In the genomic region with DNA sequence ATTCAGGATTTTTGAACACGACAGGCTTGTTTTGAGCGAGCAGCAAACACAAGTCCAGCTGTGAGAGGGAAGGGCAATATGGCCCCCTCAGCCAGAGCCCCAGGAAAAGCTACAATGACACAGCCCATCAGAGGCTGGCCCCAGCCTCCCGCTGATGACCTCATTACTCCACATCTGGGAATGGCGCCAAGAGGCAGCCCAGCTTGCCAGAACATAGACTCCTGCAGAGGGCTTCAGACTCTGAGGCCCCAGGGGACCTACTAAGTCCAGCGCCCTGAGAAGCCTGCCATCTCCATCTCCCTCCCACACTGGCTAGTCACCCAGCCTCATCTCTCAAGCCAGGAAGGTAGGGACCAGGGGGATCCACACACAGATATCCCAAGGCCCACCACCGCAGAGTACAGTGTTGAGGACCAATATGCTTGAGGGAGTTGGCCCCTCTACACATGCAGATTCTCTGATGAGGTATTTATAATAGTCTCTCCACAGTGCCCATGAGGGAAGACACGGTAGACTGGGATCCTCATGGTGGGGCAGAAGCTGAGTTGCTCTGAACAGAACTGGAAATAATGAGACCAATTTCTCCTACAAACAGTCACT, we compare ENCODE assay signal across 9 mouse cellular contexts.
DNase-seq lines count a peak whose midpoint lies in the region; ATAC-seq lines count a peak whose summit lies in the region.
"Had no signal": no experiment of that assay in that cellular context is flagged by ENCODE, and none has a peak within 500 bp of the region (broad histone marks: within the 10 kb centered on the region; RNA-seq: fewer than 3 reads in every experiment).

No protein-coding gene starts in this region.

- intact Hi-C loops in left cerebral cortex, postnatal 36 days (cut with DNase I) = no loop called here

- no peaks in the 10 kb centered on the region for H3K27me3 ChIP-seq in intestine, embryonic 16.5 days (replicated peaks; ENCODE audit: control insufficient read depth, insufficient read depth, low read length)
- no peaks in the 10 kb centered on the region for H3K27me3 ChIP-seq in midbrain, embryonic 16.5 days (ENCODE audit: control insufficient read depth, insufficient read depth, low read depth, low read length)

- 55% methylated on average over 7 of the region's 7 CpGs for WGBS in intestine, embryonic 16.5 days
- WGBS in midbrain, embryonic 16.5 days = 66% methylated on average over 7 of the region's 7 CpGs

- no peak overlapping the region for H3K4me2 ChIP-seq in intestine, embryonic 16.5 days (ENCODE audit: low read depth, low read length)
- no peak overlapping the region for H3K4me2 ChIP-seq in midbrain, embryonic 16.5 days (ENCODE audit: low read length)

- peak; percentile 92 to 96 for DNase-seq in adrenal gland, adult (ENCODE audit: inconsistent age in 2 of 2, low spot score in 1 of 2)
- DNase-seq in cerebellum, adult 11-12 months = peak; percentile 49
- DNase-seq in gastrocnemius, postnatal 10 days = peak; percentile 85
- peak; percentile 25 to 51 for DNase-seq in left cerebral cortex, postnatal 36 days (ENCODE audit: low spot score in 2 of 2)
- DNase-seq in urinary bladder, postnatal 4 days (ENCODE audit: low spot score in 2 of 2) = peak; percentile 74 to 85
- no peak for DNase-seq in spleen, postnatal 36 days (ENCODE audit: low spot score in 2 of 2)

- peak; percentile 86 for ATAC-seq in intestine, embryonic 16.5 days
- ATAC-seq in midbrain, embryonic 16.5 days = peak; percentile 51

- no peaks in the 10 kb centered on the region for H3K9me3 ChIP-seq in intestine, embryonic 16.5 days (ENCODE audit: control insufficient read depth, low read length)
- H3K9me3 ChIP-seq in midbrain, embryonic 16.5 days (replicated peaks; ENCODE audit: control insufficient read depth, low read length, poor library complexity, severe bottlenecking) = no peaks in the 10 kb centered on the region
- H3K9me3 ChIP-seq: megakaryocyte, embryonic 14.5 days had no signal

- no peak overlapping the region for H3K27ac ChIP-seq in intestine, embryonic 16.5 days (ENCODE audit: low read length)
- no peak overlapping the region for H3K27ac ChIP-seq in midbrain, embryonic 16.5 days (ENCODE audit: low read length)

- no peaks in the 10 kb centered on the region for H3K36me3 ChIP-seq in intestine, embryonic 16.5 days (ENCODE audit: control insufficient read depth, insufficient read depth, low read length)
- H3K36me3 ChIP-seq in midbrain, embryonic 16.5 days (ENCODE audit: control insufficient read depth, insufficient read depth, low read length) = no peaks in the 10 kb centered on the region

- H3K9ac ChIP-seq in intestine, embryonic 16.5 days (ENCODE audit: low read depth, low read length) = no peak overlapping the region
- H3K9ac ChIP-seq in midbrain, embryonic 16.5 days (ENCODE audit: low read depth, low read length) = no peak overlapping the region

- no peak overlapping the region for H3K4me3 ChIP-seq in intestine, embryonic 16.5 days (ENCODE audit: low read length)
- H3K4me3 ChIP-seq in midbrain, embryonic 16.5 days (ENCODE audit: low read depth, low read length) = no peak overlapping the region
- H3K4me3 ChIP-seq: megakaryocyte, embryonic 14.5 days had no signal

- H3K4me1 ChIP-seq in intestine, embryonic 16.5 days (ENCODE audit: control insufficient read depth, insufficient read depth, low read length) = peaks cover 4% of the 10 kb centered on the region
- peaks cover 13% of the 10 kb centered on the region; the same call in 1 of the 2 replicates for H3K4me1 ChIP-seq in midbrain, embryonic 16.5 days (ENCODE audit: control insufficient read depth, insufficient read depth, low read length)
- H3K4me1 ChIP-seq: megakaryocyte, embryonic 14.5 days had no signal

Comparison
In these comparisons a context has a peak if more than half of its experiments do, and no peak if none do; other contexts are left out.
1. DNase-seq: peak in adrenal gland, adult (2 of 2), cerebellum, adult 11-12 months (single experiment), gastrocnemius, postnatal 10 days (single experiment), left cerebral cortex, postnatal 36 days (2 of 2) and urinary bladder, postnatal 4 days (2 of 2); none in spleen, postnatal 36 days (0 of 2).